Mouse (Mus musculus) forebrain, embryonic 11.5 days (tissue): Measurements from ENCODE around the gene Astn1. TPM values are rescaled to one million over a fixed set of nuclear protein-coding genes. Genes with fewer than 3 reads are reported as not detected.

Experiments
- ATAC-seq: fragments of 200-750 bp; cut with Nextera tagmentation; replicated peaks from 2 replicates; pipeline ENCODE4 v1.8.0; 2017; ENCODE audit warnings: moderate TSS enrichment; ENCODE audit not compliant: low FRiP score
- DNase-seq: peaks from one replicate; pipeline ENCODE4 v3.0.0-alpha.2; 2017; ENCODE audit warnings: low spot score
- H3K27ac ChIP-seq: fragments of 300-500 bp; sonication (generic); 2 replicates; pipeline ENCODE4 v1.5.1; 2014; ENCODE audit warnings: low read depth, low read length
- H3K27me3 ChIP-seq: fragments of 300-500 bp; sonication (generic); 2 replicates; pipeline ENCODE4 v1.6.1; 2014; ENCODE audit warnings: mild to moderate bottlenecking, low read length, mixed read lengths; ENCODE audit not compliant: control insufficient read depth, insufficient read depth
- H3K36me3 ChIP-seq: fragments of 300-500 bp; sonication (generic); 2 replicates; pipeline ENCODE4 v1.6.1; 2014; ENCODE audit warnings: mild to moderate bottlenecking, low read length, moderate library complexity, mixed read lengths; ENCODE audit not compliant: control insufficient read depth, insufficient read depth
- H3K4me1 ChIP-seq: fragments of 300-500 bp; sonication (generic); replicated peaks from 2 replicates; pipeline ENCODE4 v1.6.1; 2014; ENCODE audit warnings: low read length, mixed read lengths; ENCODE audit not compliant: control insufficient read depth, insufficient read depth
- H3K4me2 ChIP-seq: fragments of 300-500 bp; sonication (generic); 2 replicates; pipeline ENCODE4 v1.6.1; 2014; ENCODE audit warnings: low read depth, mild to moderate bottlenecking, low read length, moderate library complexity, mixed read lengths; ENCODE audit not compliant: severe bottlenecking
- H3K4me3 ChIP-seq: fragments of 300-500 bp; sonication (generic); 2 replicates; pipeline ENCODE4 v1.5.1; 2014; ENCODE audit warnings: low read depth, low read length
- H3K9ac ChIP-seq: fragments of 300-500 bp; sonication (generic); 2 replicates; pipeline ENCODE4 v1.6.1; 2014; ENCODE audit warnings: low read length
- H3K9me3 ChIP-seq: fragments of 300-500 bp; sonication (generic); 2 replicates; pipeline ENCODE4 v1.6.1; 2016; ENCODE audit warnings: low read length, mixed read lengths; ENCODE audit not compliant: control insufficient read depth
- WGBS: fragments of 180-500 bp; shearing (Covaris S2); extraction: QIAGEN DNeasy Blood & Tissue Kit; methylation state at CpG from one replicate; pipeline ENCODE4 v1.1.7; 2014; 5-methylcytosine and 5-hydroxymethylcytosine counted together
- polyA plus RNA-seq: library from polyadenylated mRNA; unstranded; fragments of >200 nt; fragmentation: Nextera tagmentation; extraction: Ambion mirVana; gene quantifications from 2 replicates; pipeline ENCODE4 v1.2.1, GENCODE M21; 2014

The Astn1 gene
- polyA plus RNA-seq, 1 experiment from 2014 or later = 19.5 TPM

DNA sequence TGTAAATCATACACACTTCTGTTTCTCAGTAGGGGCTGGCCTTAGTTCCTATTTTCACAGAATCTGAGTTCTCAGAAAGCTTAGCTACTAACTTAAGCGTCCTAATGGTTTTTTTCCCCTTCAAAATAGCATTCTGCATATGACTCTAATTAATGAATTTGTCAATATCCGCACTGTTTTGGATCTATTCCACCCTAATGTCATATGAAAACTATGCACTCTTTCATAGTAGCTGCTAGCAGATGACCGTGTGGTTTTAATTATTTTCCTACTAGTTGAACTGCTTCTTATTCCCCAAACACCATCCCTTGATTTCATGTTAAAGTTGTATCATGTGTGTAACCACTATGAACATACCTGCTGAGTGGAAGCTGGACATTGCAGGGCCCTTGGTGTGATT is 303.9 kb downstream of the Astn1 start:
- no peak for ATAC-seq
- Histone ChIP-seq H3K4me1 (no peaks in the 10 kb centered on the region), H3K27me3 (no peaks in the 10 kb centered on the region), H3K9ac (no peak overlapping the region), H3K36me3 (no peaks in the 10 kb centered on the region), H3K9me3 (no peaks in the 10 kb centered on the region), H3K27ac (no peak overlapping the region), H3K4me2 (no peak overlapping the region), H3K4me3 (no peak overlapping the region)
- no peak for DNase-seq
- WGBS = 79% methylated on average over 3 of the region's 3 CpGs

- H3K4me3 ChIP-seq = no peak overlapping the region
- H3K27me3 ChIP-seq = no peaks in the 10 kb centered on the region
- no peak overlapping the region for H3K9ac ChIP-seq
- no peak overlapping the region for H3K27ac ChIP-seq
- ATAC-seq = peak; percentile 36; the same call in 1 of the 2 replicates
- H3K4me2 ChIP-seq = no peak overlapping the region
- H3K4me1 ChIP-seq = no peaks in the 10 kb centered on the region
- H3K9me3 ChIP-seq = no peaks in the 10 kb centered on the region
- 46% methylated on average over 3 of the region's 3 CpGs for WGBS
- DNase-seq = peak; percentile 70
- no peaks in the 10 kb centered on the region for H3K36me3 ChIP-seq
Measured at GRCm38 (mm10) chr1:158669971-158670592, 308.0 kb downstream of the Astn1 start.

DNA sequence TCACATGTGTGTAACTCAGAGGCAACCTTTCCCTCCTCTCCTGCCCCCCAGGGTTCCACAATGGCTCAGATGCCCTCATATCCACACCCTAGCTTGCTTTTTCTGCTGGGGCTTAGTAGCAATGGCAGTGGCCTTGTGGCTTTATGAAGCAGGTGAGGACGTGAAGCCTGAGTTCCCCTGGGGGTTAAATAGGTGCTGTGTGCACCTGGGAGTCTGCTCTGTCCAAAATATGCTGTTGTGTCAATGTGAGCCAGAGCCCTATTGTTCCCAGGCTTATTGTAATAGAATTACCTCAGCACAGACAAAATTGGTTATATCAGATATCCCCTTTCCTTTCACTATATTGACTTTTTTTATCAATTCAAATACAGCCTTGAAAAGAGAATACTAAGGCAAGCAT is 325.7 kb downstream of the Astn1 start:
- Histone ChIP-seq H3K9me3 (no peaks in the 10 kb centered on the region), H3K9ac (no peak overlapping the region), H3K27me3 (no peaks in the 10 kb centered on the region), H3K4me2 (no peak overlapping the region), H3K4me1 (no peaks in the 10 kb centered on the region), H3K36me3 (peaks cover 2% of the 10 kb centered on the region; the same call in 1 of the 2 replicates), H3K4me3 (no peak overlapping the region), H3K27ac (no peak overlapping the region)
- DNase-seq = no peak
- no peak for ATAC-seq
- WGBS = 73% methylated on average over 1 of the region's 1 CpGs

DNA sequence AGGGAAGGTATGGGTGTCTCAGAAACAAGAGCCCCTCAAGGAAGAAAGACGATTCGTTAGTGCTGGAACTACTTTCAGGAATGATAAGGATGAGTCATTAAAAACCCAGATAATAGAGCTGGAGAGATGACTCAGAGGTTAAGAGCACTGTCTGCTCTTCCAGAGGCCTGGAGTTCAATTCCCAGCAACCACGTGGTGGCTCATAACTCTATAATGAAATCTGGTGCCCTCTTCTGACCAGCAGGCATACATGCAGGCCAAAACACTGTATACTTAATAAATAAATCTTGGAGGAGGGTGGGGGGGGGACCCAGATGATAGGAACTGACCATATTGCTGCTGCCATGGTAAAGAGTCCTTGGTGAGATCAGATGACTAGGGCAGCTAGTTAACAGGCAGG is 335.4 kb downstream of the Astn1 start:
- ATAC-seq (no peak), DNase-seq (no peak)
- no peaks in the 10 kb centered on the region for H3K27me3 ChIP-seq
- no peak overlapping the region for H3K4me3 ChIP-seq
- WGBS = 68% methylated on average over 3 of the region's 3 CpGs
- H3K27ac ChIP-seq = no peak overlapping the region
- H3K9me3 ChIP-seq = no peaks in the 10 kb centered on the region
- no peaks in the 10 kb centered on the region for H3K4me1 ChIP-seq
- no peak overlapping the region for H3K9ac ChIP-seq
- H3K4me2 ChIP-seq = no peak overlapping the region
- no peaks in the 10 kb centered on the region for H3K36me3 ChIP-seq

- ATAC-seq = no peak
- no peak overlapping the region for H3K4me3 ChIP-seq
Measured at GRCm38 (mm10) chr1:158697859-158698569, 335.9 kb downstream of the Astn1 start.

GRCm38 (mm10) chr1:158699276-158699675 is 337.2 kb downstream of the Astn1 start:
- Histone ChIP-seq H3K9me3 (no peaks in the 10 kb centered on the region), H3K27ac (no peak overlapping the region), H3K9ac (no peak overlapping the region), H3K36me3 (no peaks in the 10 kb centered on the region), H3K4me1 (no peaks in the 10 kb centered on the region), H3K4me3 (no peak overlapping the region), H3K4me2 (no peak overlapping the region), H3K27me3 (no peaks in the 10 kb centered on the region)
- ATAC-seq (no peak), DNase-seq (no peak)
- WGBS = 84% methylated on average over 2 of the region's 2 CpGs

More at GRCm38 (mm10) chr1:158697859-158698569, 335.9 kb downstream of the Astn1 start:
- no peak overlapping the region for H3K27ac ChIP-seq
- H3K27me3 ChIP-seq = no peaks in the 10 kb centered on the region
- H3K4me2 ChIP-seq = no peak overlapping the region
- no peaks in the 10 kb centered on the region for H3K4me1 ChIP-seq
- WGBS = 90% methylated on average over 10 of the region's 10 CpGs
- DNase-seq = no peak
- no peaks in the 10 kb centered on the region for H3K9me3 ChIP-seq
- no peak overlapping the region for H3K9ac ChIP-seq
- H3K36me3 ChIP-seq = no peaks in the 10 kb centered on the region

- Histone ChIP-seq H3K9me3 (no peaks in the 10 kb centered on the region), H3K27ac (no peak overlapping the region), H3K36me3 (no peaks in the 10 kb centered on the region), H3K4me3 (no peak overlapping the region), H3K4me2 (no peak overlapping the region), H3K27me3 (no peaks in the 10 kb centered on the region), H3K4me1 (no peaks in the 10 kb centered on the region), H3K9ac (no peak overlapping the region)
- WGBS = 81% methylated on average over 2 of the region's 2 CpGs
- DNase-seq = no peak
- ATAC-seq = no peak
Measured at GRCm38 (mm10) chr1:158700147-158700546, 338.1 kb downstream of the Astn1 start.

DNA sequence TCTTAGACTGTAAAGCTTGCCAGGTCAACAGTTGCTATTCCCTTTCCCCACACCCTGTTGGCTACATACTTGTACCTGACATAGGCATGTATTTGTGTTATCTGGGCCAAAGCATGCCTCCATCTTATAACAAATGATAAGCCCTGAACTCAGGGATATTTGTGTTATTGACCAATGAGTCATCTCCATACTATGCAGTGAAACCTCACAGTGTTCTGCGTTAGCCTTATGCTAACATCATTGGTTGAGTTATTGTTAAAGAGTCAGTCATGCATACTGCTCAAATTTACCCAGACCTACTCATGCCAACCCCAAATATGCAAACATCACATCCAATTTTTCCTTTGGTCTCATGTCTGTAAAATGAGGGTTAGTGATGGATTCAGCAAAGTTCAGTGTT is 339.3 kb downstream of the Astn1 start:
- H3K4me3 ChIP-seq = no peak overlapping the region
- H3K9me3 ChIP-seq = no peaks in the 10 kb centered on the region
- no peaks in the 10 kb centered on the region for H3K27me3 ChIP-seq
- H3K9ac ChIP-seq = no peak overlapping the region
- H3K4me1 ChIP-seq = no peaks in the 10 kb centered on the region
- no peak overlapping the region for H3K4me2 ChIP-seq
- 91% methylated on average over 1 of the region's 1 CpGs for WGBS
- no peaks in the 10 kb centered on the region for H3K36me3 ChIP-seq
- ATAC-seq = no peak
- no peak overlapping the region for H3K27ac ChIP-seq
- no peak for DNase-seq
